Mouse (Mus musculus) retina, postnatal 7 days (tissue): ENCODE results near the gene Cd6.

Source experiments
- DNase-seq: peaks from one replicate; pipeline ENCODE4 v3.0.0-alpha.2; 2012; ENCODE audit warnings: low read depth, low spot score

The Cd6 gene

GRCm38 (mm10) chr19:10803751-10804150 lies 26.1 kb downstream of the Cd6 start:
- DNase-seq, result no peak

- DNase-seq, result no peak
These were observed 28.0 kb downstream of the Cd6 start for GRCm38 (mm10) chr19:10801906-10802305.

- no peak for DNase-seq
These were observed 28.8 kb downstream of the Cd6 start for GRCm38 (mm10) chr19:10801070-10801469.

- DNase-seq, result no peak
These were observed 30.7 kb downstream of the Cd6 start for GRCm38 (mm10) chr19:10799155-10799554.

GRCm38 (mm10) chr19:10798576-10798975 lies 31.3 kb downstream of the Cd6 start:
- no peak for DNase-seq

GRCm38 (mm10) chr19:10794916-10795315 lies 34.9 kb downstream of the Cd6 start:
- DNase-seq, result no peak

GRCm38 (mm10) chr19:10793044-10793443 lies 36.8 kb downstream of the Cd6 start:
- no peak for DNase-seq

- no peak for DNase-seq
These were observed 39.5 kb downstream of the Cd6 start for GRCm38 (mm10) chr19:10790323-10790722.

- DNase-seq, result no peak
These were observed 41.6 kb downstream of the Cd6 start for GRCm38 (mm10) chr19:10788242-10788641.

GRCm38 (mm10) chr19:10787406-10787805 lies 42.5 kb downstream of the Cd6 start:
- no peak for DNase-seq

- no peak for DNase-seq
These were observed 43.1 kb downstream of the Cd6 start for GRCm38 (mm10) chr19:10786753-10787152.

GRCm38 (mm10) chr19:10784796-10785459 lies 44.9 kb downstream of the Cd6 start:
- no peak for DNase-seq

GRCm38 (mm10) chr19:10784061-10784460 lies 45.8 kb downstream of the Cd6 start:
- no peak for DNase-seq

GRCm38 (mm10) chr19:10783168-10783567 lies 46.7 kb downstream of the Cd6 start:
- no peak for DNase-seq

GRCm38 (mm10) chr19:10781641-10782040 lies 48.2 kb downstream of the Cd6 start:
- DNase-seq, result no peak

GRCm38 (mm10) chr19:10776906-10777305 lies 53.0 kb downstream of the Cd6 start:
- no peak for DNase-seq

GRCm38 (mm10) chr19:10774141-10774540 lies 55.7 kb downstream of the Cd6 start:
- no peak for DNase-seq

GRCm38 (mm10) chr19:10773384-10773783 lies 56.5 kb downstream of the Cd6 start:
- DNase-seq, result no peak

GRCm38 (mm10) chr19:10772866-10773265 lies 57.0 kb downstream of the Cd6 start:
- DNase-seq, result no peak

GRCm38 (mm10) chr19:10771995-10772394 lies 57.9 kb downstream of the Cd6 start:
- DNase-seq, result no peak

GRCm38 (mm10) chr19:10769429-10770195 lies 60.2 kb downstream of the Cd6 start:
- no peak for DNase-seq

GRCm38 (mm10) chr19:10768694-10769428 lies 61.0 kb downstream of the Cd6 start:
- no peak for DNase-seq
